Mouse (Mus musculus) MEL (cell line): ENCODE results near the gene Tas2r129. TPM values are rescaled to one million over a fixed set of nuclear protein-coding genes. Genes with fewer than 3 reads are reported as not detected.

Source experiments
- polyA plus RNA-seq, 2 experiments: library from polyadenylated mRNA; stranded (reverse) in 1 of 2; unstranded in 1 of 2; fragments of >175 nt in 1 of 2; fragments of >200 nt in 1 of 2; gene quantifications; 2 replicates each; pipeline versions ENCODE4 v1.2.1 to v1.2.4; 2012; ENCODE audit warnings: low replicate concordance in 2 of 2, low read depth in 1 of 2; ENCODE audit not compliant: insufficient read length in 2 of 2, insufficient read depth in 1 of 2, missing spikeins in 1 of 2
- total RNA-seq: library from RNA; depleted of rRNA; stranded (reverse); fragments of 300-350 nt; gene quantifications from 2 replicates; pipeline ENCODE4 v1.2.3, GENCODE M21; 2012; rRNA removed

Tas2r129 gene
- total and polyA plus RNA-seq, 3 experiments = not detected

Other genes with a start within 250 kb of the Tas2r129 start
- gene Tas2r122, start 239.2 kb upstream of the Tas2r129 start, total RNA-seq = not detected in 2 replicates
- not detected for gene Tas2r122, start 239.2 kb upstream of the Tas2r129 start, polyA plus RNA-seq
- not detected in 2 replicates for gene Tas2r115, start 213.1 kb upstream of the Tas2r129 start, total RNA-seq
- not detected for gene Tas2r115, start 213.1 kb upstream of the Tas2r129 start, polyA plus RNA-seq
- gene Tas2r124, start 196.4 kb upstream of the Tas2r129 start, total RNA-seq = not detected in 2 replicates
- not detected for gene Tas2r124, start 196.4 kb upstream of the Tas2r129 start, polyA plus RNA-seq
- gene Tas2r102, start 189.0 kb upstream of the Tas2r129 start, total RNA-seq = not detected in 2 replicates
- not detected for gene Tas2r102, start 189.0 kb upstream of the Tas2r129 start, polyA plus RNA-seq
- not detected in 2 replicates for gene Tas2r136, start 172.9 kb upstream of the Tas2r129 start, total RNA-seq
- not detected for gene Tas2r136, start 172.9 kb upstream of the Tas2r129 start, polyA plus RNA-seq
- gene Tas2r117, start 148.3 kb upstream of the Tas2r129 start, total RNA-seq = not detected in 2 replicates
- gene Tas2r117, start 148.3 kb upstream of the Tas2r129 start, polyA plus RNA-seq = not detected
- not detected in 2 replicates for gene Tas2r123, start 104.0 kb upstream of the Tas2r129 start, total RNA-seq
- not detected for gene Tas2r123, start 104.0 kb upstream of the Tas2r129 start, polyA plus RNA-seq
- not detected in 2 replicates for gene Tas2r116, start 95.7 kb upstream of the Tas2r129 start, total RNA-seq
- not detected for gene Tas2r116, start 95.7 kb upstream of the Tas2r129 start, polyA plus RNA-seq
- gene Tas2r110, start 83.1 kb upstream of the Tas2r129 start, total RNA-seq = not detected in 2 replicates
- not detected for gene Tas2r110, start 83.1 kb upstream of the Tas2r129 start, polyA plus RNA-seq
- not detected in 2 replicates for gene Tas2r113, start 58.1 kb upstream of the Tas2r129 start, total RNA-seq
- gene Tas2r113, start 58.1 kb upstream of the Tas2r129 start, polyA plus RNA-seq = not detected
- gene Tas2r125, start 41.5 kb upstream of the Tas2r129 start, total RNA-seq = not detected in 2 replicates
- gene Tas2r125, start 41.5 kb upstream of the Tas2r129 start, polyA plus RNA-seq = not detected
- not detected in 2 replicates for gene Tas2r131, start 6.8 kb downstream of the Tas2r129 start, total RNA-seq
- gene Tas2r131, start 6.8 kb downstream of the Tas2r129 start, polyA plus RNA-seq = not detected
- not detected in 2 replicates for gene Tas2r109, start 29.9 kb downstream of the Tas2r129 start, total RNA-seq
- not detected for gene Tas2r109, start 29.9 kb downstream of the Tas2r129 start, polyA plus RNA-seq
- not detected in 2 replicates for gene Tas2r103, start 86.0 kb downstream of the Tas2r129 start, total RNA-seq
- gene Tas2r103, start 86.0 kb downstream of the Tas2r129 start, polyA plus RNA-seq = not detected
- gene Tas2r140, start 104.7 kb downstream of the Tas2r129 start, total RNA-seq = not detected in 2 replicates
- gene Tas2r140, start 104.7 kb downstream of the Tas2r129 start, polyA plus RNA-seq = not detected
- 11.4 and 14.3 TPM in 2 replicates for gene Smim10l1, start 153.8 kb downstream of the Tas2r129 start, total RNA-seq
- gene Smim10l1, start 153.8 kb downstream of the Tas2r129 start, polyA plus RNA-seq = 10 to 100 TPM in 1 of 2 experiments, not detected in 1; 28.0 TPM